Mouse (Mus musculus): Measurements from ENCODE around the gene Gm20388.

GRCm38 (mm10) chr8:121263390-121263775 lies 1352.7 kb downstream of the Gm20388 start:
- TF ChIP-seq CTCF (IDR thresholded peaks at IDR 0.05; ENCODE audit: extremely low read depth, insufficient read depth, low read length) (no peak), POLR2A (IDR thresholded peaks at IDR 0.05; ENCODE audit: extremely low read depth, insufficient read depth, low read length) (no peak)

Data from cortical plate, adult 2 months (tissue).